Mouse (Mus musculus) kidney, embryonic 16.5 days (tissue): ENCODE measurements around the gene Selenoh. TPM values are rescaled to one million over a fixed set of nuclear protein-coding genes. Genes with fewer than 3 reads are reported as not detected.

ENCODE experiments used
- ATAC-seq: fragments of 200-750 bp; cut with Nextera tagmentation; 2 replicates; pipeline ENCODE4 v1.8.0; 2017; ENCODE audit warnings: moderate TSS enrichment; ENCODE audit not compliant: low FRiP score, low TSS enrichment
- H3K27ac ChIP-seq: fragments of 300-500 bp; sonication (generic); 2 replicates; pipeline ENCODE4 v1.5.1; 2014; ENCODE audit warnings: low read length
- H3K27me3 ChIP-seq: fragments of 300-500 bp; sonication (generic); 2 replicates; pipeline ENCODE4 v1.6.1; 2014; ENCODE audit warnings: low read length, control low read depth, mixed read lengths; ENCODE audit not compliant: insufficient read depth
- H3K36me3 ChIP-seq: fragments of 300-500 bp; sonication (generic); 2 replicates; pipeline ENCODE4 v1.6.1; 2014; ENCODE audit warnings: low read length, control low read depth, mixed read lengths; ENCODE audit not compliant: insufficient read depth
- H3K4me1 ChIP-seq: fragments of 300-500 bp; sonication (generic); 2 replicates; pipeline ENCODE4 v1.6.1; 2014; ENCODE audit warnings: low read length, control low read depth, mixed read lengths; ENCODE audit not compliant: insufficient read depth
- H3K4me2 ChIP-seq: fragments of 300-500 bp; sonication (generic); replicated peaks from 2 replicates; pipeline ENCODE4 v1.6.1; 2014; ENCODE audit warnings: low read depth, low read length
- H3K4me3 ChIP-seq: fragments of 300-500 bp; sonication (generic); 2 replicates; pipeline ENCODE4 v1.5.1; 2014; ENCODE audit warnings: mild to moderate bottlenecking, low read length
- H3K9ac ChIP-seq: fragments of 300-500 bp; sonication (generic); replicated peaks from 2 replicates; pipeline ENCODE4 v1.6.1; 2014; ENCODE audit warnings: low read length
- H3K9me3 ChIP-seq: fragments of 300-500 bp; sonication (generic); 2 replicates; pipeline ENCODE4 v1.6.1; 2016; ENCODE audit warnings: low read length, control low read depth
- WGBS: fragments of 180-500 bp; shearing (Covaris S2); extraction: QIAGEN DNeasy Blood & Tissue Kit; methylation state at CpG from one replicate; pipeline ENCODE4 v1.1.7; 2014; 5-methylcytosine and 5-hydroxymethylcytosine counted together
- polyA plus RNA-seq: library from polyadenylated mRNA; unstranded; fragments of >200 nt; fragmentation: Nextera tagmentation; extraction: Ambion mirVana; gene quantifications from 2 replicates; pipeline ENCODE4 v1.2.1, GENCODE M21; 2015

Gene Selenoh
- polyA plus RNA-seq, 1 experiment from 2014 or later = 304 TPM

DNA sequence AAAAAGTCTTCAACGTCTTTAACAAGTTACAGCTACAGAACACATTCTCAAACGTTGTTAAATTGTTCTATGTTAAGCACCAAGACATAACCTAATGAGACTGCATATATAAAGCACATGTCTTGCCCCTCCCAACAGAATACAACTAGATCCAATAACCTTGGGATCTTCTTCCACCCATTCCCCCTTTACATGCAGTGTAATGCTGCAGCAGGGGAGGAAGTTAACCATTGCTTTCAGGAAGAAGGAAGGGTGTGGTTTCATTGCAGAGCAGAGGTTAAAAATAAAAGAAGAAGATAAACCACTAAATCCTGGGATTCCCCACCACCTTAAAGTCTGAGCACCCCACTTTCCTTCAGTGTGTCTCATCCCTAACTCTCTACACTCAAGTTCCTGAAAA lies 47.9 kb downstream of the Selenoh start:
- no peak overlapping the region for H3K27ac ChIP-seq
- H3K4me2 ChIP-seq = no peak overlapping the region
- no peaks in the 10 kb centered on the region for H3K9me3 ChIP-seq
- H3K36me3 ChIP-seq = peaks cover 30% of the 10 kb centered on the region
- H3K4me3 ChIP-seq = no peak overlapping the region
- 79% methylated on average over 2 of the region's 2 CpGs for WGBS
- H3K4me1 ChIP-seq = peaks cover 12% of the 10 kb centered on the region
- no peaks in the 10 kb centered on the region for H3K27me3 ChIP-seq
- ATAC-seq = no peak
- H3K9ac ChIP-seq = no peak overlapping the region

GRCm38 (mm10) chr2:84619646-84620340 lies 50.8 kb downstream of the Selenoh start:
- no peak overlapping the region for H3K4me3 ChIP-seq
- no peaks in the 10 kb centered on the region for H3K9me3 ChIP-seq
- H3K4me2 ChIP-seq = no peak overlapping the region
- H3K4me1 ChIP-seq = no peaks in the 10 kb centered on the region; the same call in 1 of the 2 replicates
- 94% methylated on average over 21 of the region's 21 CpGs for WGBS
- H3K36me3 ChIP-seq = peaks cover 49% of the 10 kb centered on the region
- H3K9ac ChIP-seq = no peak overlapping the region
- H3K27me3 ChIP-seq = no peaks in the 10 kb centered on the region
- no peak for ATAC-seq
- no peak overlapping the region for H3K27ac ChIP-seq

Other genes starting within 250 kb of the Selenoh start
- 64.7 and 73.3 TPM in 2 replicates for gene Calcrl, start 245.4 kb downstream of the Selenoh start, polyA plus RNA-seq
- gene Tfpi, start 194.0 kb downstream of the Selenoh start, polyA plus RNA-seq = 37.2 and 40.2 TPM in 2 replicates
- 55.7 and 59.3 TPM in 2 replicates for gene Ctnnd1, start 20.0 kb downstream of the Selenoh start, polyA plus RNA-seq
- gene Btbd18, start 11.7 kb downstream of the Selenoh start, polyA plus RNA-seq = 0.14 and 0.22 TPM in 2 replicates
- gene Gm28635, start 7.3 kb upstream of the Selenoh start, polyA plus RNA-seq = not detected in 2 replicates
- 39.2 and 42.6 TPM in 2 replicates for gene Med19, start 7.6 kb upstream of the Selenoh start, polyA plus RNA-seq
- 202 and 216 TPM in 2 replicates for gene Tmx2, start 8.4 kb upstream of the Selenoh start, polyA plus RNA-seq
- gene Zdhhc5, start 44.4 kb upstream of the Selenoh start, polyA plus RNA-seq = 30.4 and 30.6 TPM in 2 replicates
- 31.1 and 32.1 TPM in 2 replicates for gene Clp1, start 56.6 kb upstream of the Selenoh start, polyA plus RNA-seq
- gene Ypel4, start 63.3 kb upstream of the Selenoh start, polyA plus RNA-seq = 5.4 and 9.4 TPM in 2 replicates
- gene Gm19426, start 72.9 kb upstream of the Selenoh start, polyA plus RNA-seq = 9.8 and 10.9 TPM in 2 replicates
- 115 and 119 TPM in 2 replicates for gene Serping1, start 104.7 kb upstream of the Selenoh start, polyA plus RNA-seq
- gene Ube2l6, start 128.1 kb upstream of the Selenoh start, polyA plus RNA-seq = 44.0 and 46.9 TPM in 2 replicates
- gene Smtnl1, start 151.9 kb upstream of the Selenoh start, polyA plus RNA-seq = 0.19 and 0.26 TPM in 2 replicates
- 60.1 and 66.6 TPM in 2 replicates for gene Timm10, start 156.2 kb upstream of the Selenoh start, polyA plus RNA-seq
- gene Slc43a1, start 168.1 kb upstream of the Selenoh start, polyA plus RNA-seq = 15.6 and 17.8 TPM in 2 replicates
- 1.0 and 1.5 TPM in 2 replicates for gene Rtn4rl2, start 215.9 kb upstream of the Selenoh start, polyA plus RNA-seq